Mouse (Mus musculus): ENCODE measurements around the gene Susd2.

Gene Susd2

GRCm38 (mm10) chr10:75643741-75644343, at the start of gene Susd2:
TSS of gene Susd2 (minus strand) at chr10:75644008.
- no peak for DNase-seq (ENCODE audit: low spot score in 2 of 2)

- DNase-seq (ENCODE audit: low spot score in 2 of 2) = no peak
These were observed 44.8 kb upstream of the Susd2 start for GRCm38 (mm10) chr10:75688598-75688997.

GRCm38 (mm10) chr10:75686724-75687123, 42.9 kb upstream of the Susd2 start:
- no peak for DNase-seq (ENCODE audit: low spot score in 2 of 2)

- no peak for DNase-seq (ENCODE audit: low spot score in 2 of 2)
These were observed 40.5 kb upstream of the Susd2 start for GRCm38 (mm10) chr10:75684035-75685004.

- DNase-seq (ENCODE audit: low spot score in 2 of 2) = no peak
These were observed 36.8 kb upstream of the Susd2 start for GRCm38 (mm10) chr10:75680574-75681001.

GRCm38 (mm10) chr10:75679204-75679603, 35.4 kb upstream of the Susd2 start:
- DNase-seq (ENCODE audit: low spot score in 2 of 2) = no peak

- DNase-seq (ENCODE audit: low spot score in 2 of 2) = no peak
These were observed 34.2 kb upstream of the Susd2 start for GRCm38 (mm10) chr10:75677989-75678388.

GRCm38 (mm10) chr10:75677571-75677970, 33.8 kb upstream of the Susd2 start:
- no peak for DNase-seq (ENCODE audit: low spot score in 2 of 2)

- no peak for DNase-seq (ENCODE audit: low spot score in 2 of 2)
These were observed 33.2 kb upstream of the Susd2 start for GRCm38 (mm10) chr10:75676819-75677565.

GRCm38 (mm10) chr10:75676286-75676685, 32.5 kb upstream of the Susd2 start:
- DNase-seq (ENCODE audit: low spot score in 2 of 2) = no peak

GRCm38 (mm10) chr10:75675594-75675993, 31.8 kb upstream of the Susd2 start:
- no peak for DNase-seq (ENCODE audit: low spot score in 2 of 2)

- no peak for DNase-seq (ENCODE audit: low spot score in 2 of 2)
These were observed 26.1 kb upstream of the Susd2 start for GRCm38 (mm10) chr10:75669936-75670335.

GRCm38 (mm10) chr10:75667911-75668270, 24.1 kb upstream of the Susd2 start:
- DNase-seq (ENCODE audit: low spot score in 2 of 2) = peak; percentile 67 to 76

- peak; percentile 69 to 77 for DNase-seq (ENCODE audit: low spot score in 2 of 2)
These were observed 23.5 kb upstream of the Susd2 start for GRCm38 (mm10) chr10:75667115-75667910.

- DNase-seq (ENCODE audit: low spot score in 2 of 2) = no peak
These were observed 22.7 kb upstream of the Susd2 start for GRCm38 (mm10) chr10:75666451-75667030.

GRCm38 (mm10) chr10:75664673-75665270, 21.0 kb upstream of the Susd2 start:
- DNase-seq (ENCODE audit: low spot score in 2 of 2) = no peak

GRCm38 (mm10) chr10:75662575-75662974, 18.8 kb upstream of the Susd2 start:
- DNase-seq (ENCODE audit: low spot score in 2 of 2) = no peak

- DNase-seq (ENCODE audit: low spot score in 2 of 2) = no peak
These were observed 18.1 kb upstream of the Susd2 start for GRCm38 (mm10) chr10:75661876-75662275.

- DNase-seq (ENCODE audit: low spot score in 2 of 2) = no peak
These were observed 17.6 kb upstream of the Susd2 start for GRCm38 (mm10) chr10:75661381-75661780.

GRCm38 (mm10) chr10:75657772-75658171, 14.0 kb upstream of the Susd2 start:
- DNase-seq (ENCODE audit: low spot score in 2 of 2) = no peak

- DNase-seq (ENCODE audit: low spot score in 2 of 2) = no peak
These were observed 13.4 kb upstream of the Susd2 start for GRCm38 (mm10) chr10:75657165-75657564.
